Mouse (Mus musculus): ENCODE data around the gene Mrpl21.

- TF ChIP-seq CTCF (IDR thresholded peaks at IDR 0.05; ENCODE audit: extremely low read depth, insufficient read depth, insufficient read length, insufficient replicate concordance) (peak; percentile 80; the same call in 1 of the 2 replicates), POLR2A (IDR thresholded peaks at IDR 0.05; ENCODE audit: low read depth, low read length) (no peak)
These were observed 9.3 kb downstream of the Mrpl21 start for GRCm38 (mm10) chr19:3292028-3292427.

Measured in spleen, adult 2 months (tissue).